Mouse (Mus musculus): Measurements from ENCODE around the gene Pink1. TPM values are rescaled to one million over a fixed set of nuclear protein-coding genes. Genes with fewer than 3 reads are reported as not detected.

Gene Pink1
- polyA plus RNA-seq, 1 experiment from 2014 or later, result 29.3 TPM

- no peaks in the 10 kb centered on the region for H3K27me3 ChIP-seq (ENCODE audit: control insufficient read depth, insufficient read depth, low read length)
- no peaks in the 10 kb centered on the region for H3K4me1 ChIP-seq (ENCODE audit: control insufficient read depth, insufficient read depth, low read length)
- no peak overlapping the region for H3K9ac ChIP-seq (ENCODE audit: low read length)
- H3K4me3 ChIP-seq (ENCODE audit: low read depth, low read length), result no peak overlapping the region
- H3K9me3 ChIP-seq (ENCODE audit: control insufficient read depth, low read length), result no peaks in the 10 kb centered on the region
- DNase-seq (ENCODE audit: low spot score), result no peak
- no peak overlapping the region for H3K4me2 ChIP-seq (ENCODE audit: low read depth)
- H3K36me3 ChIP-seq (ENCODE audit: control insufficient read depth, insufficient read depth, low read length), result no peaks in the 10 kb centered on the region
- no peak for ATAC-seq (ENCODE audit: insufficient read depth, low FRiP score, low TSS enrichment)
- H3K27ac ChIP-seq (ENCODE audit: low read depth, low read length), result no peak overlapping the region
- 71% methylated on average over 14 of the region's 14 CpGs for WGBS
Measured at GRCm38 (mm10) chr4:138272011-138272997, 53.8 kb downstream of the Pink1 start.

- DNase-seq (ENCODE audit: low spot score) (no peak), ATAC-seq (ENCODE audit: insufficient read depth, low FRiP score, low TSS enrichment) (no peak)
- Histone ChIP-seq H3K9me3 (ENCODE audit: control insufficient read depth, low read length) (no peaks in the 10 kb centered on the region), H3K4me1 (ENCODE audit: control insufficient read depth, insufficient read depth, low read length) (no peaks in the 10 kb centered on the region), H3K4me3 (ENCODE audit: low read depth, low read length) (no peak overlapping the region), H3K27me3 (ENCODE audit: control insufficient read depth, insufficient read depth, low read length) (0 out of 2 replicates have a peak, but pooled peaks cover 4% of the 10 kb centered on the region), H3K36me3 (ENCODE audit: control insufficient read depth, insufficient read depth, low read length) (no peaks in the 10 kb centered on the region), H3K4me2 (ENCODE audit: low read depth) (no peak overlapping the region), H3K9ac (ENCODE audit: low read length) (no peak overlapping the region), H3K27ac (ENCODE audit: low read depth, low read length) (no peak overlapping the region)
- 89% methylated on average over 10 of the region's 10 CpGs for WGBS
Measured at GRCm38 (mm10) chr4:138267869-138268268, 58.2 kb downstream of the Pink1 start.

Small RNAs within 50 kb of the gene (microRNA-seq; reads per million reads assigned to microRNA genes)
- gene Gm27646 (not detected), gene Mir7019 (0.78 reads per million)

Other genes with a start within 250 kb of the Pink1 start
- 175 TPM in 2 replicates for gene Hp1bp3, start 110.0 kb downstream of the Pink1 start, polyA plus RNA-seq (2014; fragmentation: Nextera tagmentation; extraction: Ambion mirVana)
- 1.6 and 1.8 TPM in 2 replicates for gene Sh2d5, start 75.9 kb downstream of the Pink1 start, polyA plus RNA-seq (2014; fragmentation: Nextera tagmentation; extraction: Ambion mirVana)
- gene Kif17, start 75.9 kb downstream of the Pink1 start, polyA plus RNA-seq (2014; fragmentation: Nextera tagmentation; extraction: Ambion mirVana), result 0.37 and 0.46 TPM in 2 replicates
- gene Ddost, start 21.6 kb downstream of the Pink1 start, polyA plus RNA-seq (2014; fragmentation: Nextera tagmentation; extraction: Ambion mirVana), result 231 and 247 TPM in 2 replicates
- 3.5 and 4.4 TPM in 2 replicates for gene Cda, start 41.7 kb upstream of the Pink1 start, polyA plus RNA-seq (2014; fragmentation: Nextera tagmentation; extraction: Ambion mirVana)
- not detected in 2 replicates for gene Fam43b, start 70.2 kb upstream of the Pink1 start, polyA plus RNA-seq (2014; fragmentation: Nextera tagmentation; extraction: Ambion mirVana)
- gene Mul1, start 108.4 kb upstream of the Pink1 start, polyA plus RNA-seq (2014; fragmentation: Nextera tagmentation; extraction: Ambion mirVana), result 19.3 and 22.8 TPM in 2 replicates
- gene Camk2n1, start 128.0 kb upstream of the Pink1 start, polyA plus RNA-seq (2014; fragmentation: Nextera tagmentation; extraction: Ambion mirVana), result 6.0 TPM in 2 replicates

Data from neural tube, embryonic 11.5 days (tissue).